Mouse (Mus musculus) CH12.LX (cell line): ENCODE measurements around the gene Gucy1a1. TPM values are rescaled to one million over a fixed set of nuclear protein-coding genes. Genes with fewer than 3 reads are reported as not detected.

Experiments used
- DNase-seq: peaks from one replicate; pipeline ENCODE4 v3.0.0-alpha.2; 2013; ENCODE audit errors: extremely low read depth
- H3K27ac ChIP-seq: 2 replicates; pipeline ENCODE4 v1.5.1; 2012; ENCODE audit warnings: low read depth, mild to moderate bottlenecking, control low read depth, moderate library complexity; ENCODE audit not compliant: insufficient read depth
- H3K27me3 ChIP-seq: replicated peaks from 2 replicates; pipeline ENCODE3; 2012; ENCODE audit warnings: inconsistent platforms
- H3K36me3 ChIP-seq, 2 experiments: replicated peaks in 1 of 2; 2 replicates each; pipeline versions ENCODE3 to v1.6.1; 2012; ENCODE audit warnings: inconsistent platforms in 1 of 2, low read length in 1 of 2, mild to moderate bottlenecking in 1 of 2, mixed read lengths in 1 of 2, moderate library complexity in 1 of 2; ENCODE audit not compliant: control insufficient read depth in 1 of 2, insufficient read depth in 1 of 2
- H3K4me1 ChIP-seq, 2 experiments: 2 replicates each; pipeline ENCODE4 v1.6.1; 2012; ENCODE audit warnings: inconsistent platforms in 1 of 2, moderate library complexity in 1 of 2; ENCODE audit not compliant: insufficient read depth in 2 of 2, control insufficient read depth in 1 of 2
- H3K4me2 ChIP-seq: 2 replicates; pipeline ENCODE4 v1.6.1; 2012; ENCODE audit warnings: low read depth, mild to moderate bottlenecking, control low read depth; ENCODE audit not compliant: poor library complexity, insufficient read depth, severe bottlenecking
- H3K4me3 ChIP-seq, 3 experiments: fragments of 150-350 bp in 1 of 3; sonication (generic) in 1 of 3; replicated peaks in 1 of 3; 2 replicates each; pipeline versions ENCODE3 to v1.5.1; 2011 to 2012; ENCODE audit warnings: low read depth in 2 of 3, low read length in 2 of 3, mild to moderate bottlenecking in 2 of 3, moderate library complexity in 2 of 3, control low read depth in 1 of 3, improper control_type of control experiment in 1 of 3, inconsistent platforms in 1 of 3, mixed read lengths in 1 of 3; ENCODE audit not compliant: poor library complexity in 1 of 3
- H3K79me2 ChIP-seq: replicated peaks from 2 replicates; pipeline ENCODE4 v1.6.1; 2012; ENCODE audit warnings: mild to moderate bottlenecking, moderate library complexity; ENCODE audit not compliant: control insufficient read depth, poor library complexity, insufficient read depth, severe bottlenecking; ENCODE audit errors: extremely low read depth
- H3K9ac ChIP-seq: 2 replicates; pipeline ENCODE4 v1.6.1; 2012; ENCODE audit warnings: low read depth, mild to moderate bottlenecking, control low read depth, moderate library complexity; ENCODE audit not compliant: insufficient read depth
- H3K9me3 ChIP-seq: replicated peaks from 2 replicates; pipeline ENCODE3; 2012; ENCODE audit warnings: low read length, inconsistent platforms, mixed read lengths
- BHLHE40 ChIP-seq: IDR thresholded peaks from 2 replicates; pipeline ENCODE4 v1.6.1; 2011; ENCODE audit warnings: mild to moderate bottlenecking, low read depth, low read length, improper control_type of control experiment
- CHD2 ChIP-seq: IDR thresholded peaks from 2 replicates; pipeline ENCODE4 v1.6.1; 2011; ENCODE audit warnings: low read length, improper control_type of control experiment
- CTCF ChIP-seq, 2 experiments: IDR thresholded peaks in 1 of 2; conservative IDR thresholded peaks in 1 of 2; 2 replicates each; pipeline ENCODE4 v1.5.1; 2011 to 2012; ENCODE audit warnings: low read depth in 2 of 2, low read length in 2 of 2, improper control_type of control experiment in 1 of 2, inconsistent platforms in 1 of 2, mild to moderate bottlenecking in 1 of 2, moderate library complexity in 1 of 2
- E2F4 ChIP-seq: IDR thresholded peaks from 2 replicates; pipeline ENCODE4 v1.6.1; 2011; ENCODE audit warnings: low read depth, low read length, improper control_type of control experiment; ENCODE audit not compliant: insufficient replicate concordance
- ETS1 ChIP-seq: conservative IDR thresholded peaks from 2 replicates; pipeline ENCODE4 v1.6.1; 2012; ENCODE audit warnings: low read depth, mild to moderate bottlenecking, inconsistent platforms, low read length, improper control_type of control experiment, moderate library complexity
- GABPA ChIP-seq: IDR thresholded peaks from 2 replicates; pipeline ENCODE4 v1.6.1; 2012; ENCODE audit warnings: low read depth, low read length, improper control_type of control experiment, inconsistent platforms; ENCODE audit not compliant: insufficient replicate concordance
- HCFC1 ChIP-seq: IDR thresholded peaks from 2 replicates; pipeline ENCODE4 v1.6.1; 2012; ENCODE audit warnings: low read depth, mild to moderate bottlenecking, inconsistent platforms, low read length, improper control_type of control experiment
- JUN ChIP-seq: IDR thresholded peaks from 2 replicates; pipeline ENCODE4 v1.6.1; 2011; ENCODE audit warnings: low read depth, mild to moderate bottlenecking, low read length, improper control_type of control experiment, moderate library complexity; ENCODE audit not compliant: insufficient read depth
- JUND ChIP-seq: conservative IDR thresholded peaks from 2 replicates; pipeline ENCODE4 v1.6.1; 2011; ENCODE audit warnings: low read depth, low read length, improper control_type of control experiment
- MAX ChIP-seq: IDR thresholded peaks from 2 replicates; pipeline ENCODE4 v1.6.1; 2011; ENCODE audit warnings: low read length, improper control_type of control experiment
- MEF2A ChIP-seq: IDR thresholded peaks from 2 replicates; pipeline ENCODE4 v1.6.1; 2014; ENCODE audit warnings: low read depth, mild to moderate bottlenecking, inconsistent platforms, low read length, improper control_type of control experiment, borderline replicate concordance
- MXI1 ChIP-seq: IDR thresholded peaks from 2 replicates; pipeline ENCODE4 v1.6.1; 2011; ENCODE audit warnings: mild to moderate bottlenecking, low read depth, low read length, improper control_type of control experiment
- NRF1 ChIP-seq: IDR thresholded peaks from 2 replicates; pipeline ENCODE4 v1.6.1; 2014; ENCODE audit warnings: low read depth, mild to moderate bottlenecking, inconsistent platforms, low read length, improper control_type of control experiment, moderate library complexity
- POLR2AphosphoS2 ChIP-seq: IDR thresholded peaks from 2 replicates; pipeline ENCODE4 v1.6.1; 2011; ENCODE audit warnings: low read depth, low read length, improper control_type of control experiment
- RAD21 ChIP-seq: IDR thresholded peaks from 2 replicates; pipeline ENCODE4 v1.6.1; 2011; ENCODE audit warnings: low read depth, mild to moderate bottlenecking, low read length, improper control_type of control experiment, moderate library complexity
- RCOR1 ChIP-seq: conservative IDR thresholded peaks from 2 replicates; pipeline ENCODE4 v1.6.1; 2012; ENCODE audit warnings: low read depth, mild to moderate bottlenecking, inconsistent platforms, low read length, improper control_type of control experiment
- SIN3A ChIP-seq: IDR thresholded peaks from 2 replicates; pipeline ENCODE4 v1.6.1; 2012; ENCODE audit warnings: low read length, improper control_type of control experiment, inconsistent platforms
- TBP ChIP-seq: conservative IDR thresholded peaks from 2 replicates; pipeline ENCODE4 v1.6.1; 2011; ENCODE audit warnings: low read depth, low read length, improper control_type of control experiment
- UBTF ChIP-seq: IDR thresholded peaks from 2 replicates; pipeline ENCODE4 v1.6.1; 2012; ENCODE audit warnings: low read depth, mild to moderate bottlenecking, inconsistent platforms, low read length, improper control_type of control experiment, moderate library complexity
- USF1 ChIP-seq: IDR thresholded peaks from 2 replicates; pipeline ENCODE4 v1.6.1; 2014; ENCODE audit warnings: low read depth, mild to moderate bottlenecking, inconsistent platforms, low read length, improper control_type of control experiment
- ZKSCAN1 ChIP-seq: IDR thresholded peaks from 2 replicates; pipeline ENCODE4 v1.6.1; 2012; ENCODE audit warnings: low read depth, inconsistent platforms, low read length, improper control_type of control experiment, borderline replicate concordance
- dilution Hi-C: fragments of 300-500 bp; cut with MboI; formaldehyde crosslinking; loops from 2 replicates; pipeline ENCODE4 v1.14.3; 2020; ENCODE audit warnings: low sequenced_read_pairs; ENCODE audit not compliant: extremely low pct_unique_long_range_greater_than_20kb, extremely low pct_ligation_motif_present
- in situ Hi-C: fragments of 300-500 bp; cut with MboI; formaldehyde crosslinking; loops from 3 replicates; pipeline ENCODE4 v1.14.3; 2019; ENCODE audit warnings: low sequenced_read_pairs, low pct_ligation_motif_present, low pct_unique_long_range_greater_than_20kb, mixed read lengths
- polyA plus RNA-seq: library from polyadenylated mRNA; unstranded; fragments of >175 nt; gene quantifications from 2 replicates; pipeline ENCODE4 v1.2.1, GENCODE M21; 2012; ENCODE audit warnings: low read depth; ENCODE audit not compliant: insufficient read length
- total RNA-seq, 2 experiments: library from RNA; depleted of rRNA; stranded (reverse); fragments of 300-350 nt in 1 of 2; fragments of >200 nt in 1 of 2; gene quantifications; 2 replicates each; pipeline ENCODE4 v1.2.3; 2012 to 2014

The Gucy1a1 gene
- total and polyA plus RNA-seq, 3 experiments = not detected

DNA sequence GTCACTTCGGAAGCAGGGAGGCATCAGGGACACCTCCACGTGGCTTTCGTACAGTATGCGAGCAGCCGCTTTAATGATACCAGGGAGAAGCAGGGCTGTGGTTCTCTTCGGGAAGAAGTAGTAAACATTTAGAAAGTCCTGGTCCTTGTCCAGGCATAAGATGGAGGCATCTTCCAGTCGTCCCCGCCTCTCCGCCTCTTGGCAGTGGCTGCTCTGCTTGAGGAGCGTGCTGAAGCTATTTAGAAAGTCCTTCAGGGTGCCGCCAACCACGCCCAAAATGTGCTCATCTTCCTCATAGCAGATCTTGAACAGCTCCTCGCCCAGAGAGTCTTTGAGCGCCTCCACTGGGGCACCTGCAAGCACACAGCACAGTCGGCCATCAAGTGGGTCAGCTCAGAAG, 36.6 kb downstream of the Gucy1a1 start:
- TF ChIP-seq JUN = no peak
- no peak for TF ChIP-seq UBTF
- TF ChIP-seq RCOR1 = no peak
- no peak for TF ChIP-seq ETS1
- no peak for TF ChIP-seq RAD21
- TF ChIP-seq MEF2A = no peak
- TF ChIP-seq CHD2 = no peak
- no peak for TF ChIP-seq JUND
- no peak for TF ChIP-seq BHLHE40
- no peak for TF ChIP-seq GABPA
- no peak for TF ChIP-seq MXI1
- TF ChIP-seq POLR2AphosphoS2 = no peak
- TF ChIP-seq MAX = no peak
- TF ChIP-seq NRF1 = no peak
- Histone ChIP-seq H3K9me3 (no peaks in the 10 kb centered on the region), H3K4me1 (no peaks in the 10 kb centered on the region; a peak in 1 of 4 replicates), H3K36me3 (no peaks in the 10 kb centered on the region), H3K27me3 (no peaks in the 10 kb centered on the region), H3K79me2 (no peaks in the 10 kb centered on the region), H3K4me3 (no peak overlapping the region), H3K4me2 (no peak overlapping the region), H3K9ac (no peak overlapping the region), H3K27ac (no peak overlapping the region)
- dilution Hi-C loops (no loop called here), in situ Hi-C loops (no loop called here)
- no peak for DNase-seq

DNA sequence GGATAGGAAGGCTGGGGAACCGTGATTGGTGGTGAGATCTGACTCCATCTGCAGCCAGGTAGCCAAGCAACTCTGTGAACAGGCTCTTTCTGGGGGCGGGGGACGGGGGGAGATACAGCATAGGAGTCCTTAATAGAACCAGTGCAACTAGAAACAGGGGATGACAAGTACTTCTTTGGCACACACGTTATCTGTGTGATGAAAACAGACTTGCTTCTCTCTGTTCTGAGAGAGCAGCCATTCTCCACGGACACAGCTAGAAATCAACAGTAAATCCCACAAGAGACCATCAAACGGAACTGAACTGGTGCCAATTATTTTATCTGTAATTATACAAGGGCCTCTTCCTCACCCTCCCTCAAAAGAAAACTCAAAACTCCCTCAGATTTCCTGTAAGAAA, 41.4 kb downstream of the Gucy1a1 start:
- TF ChIP-seq HCFC1 = no peak
- TF ChIP-seq JUND = no peak
- TF ChIP-seq E2F4 = no peak
- no peak for TF ChIP-seq ZKSCAN1
- TF ChIP-seq CTCF (conservative IDR thresholded peaks at IDR 0.05 in 1 of 2, IDR thresholded peaks at IDR 0.05 in 1 of 2; ENCODE audit: low read depth in 2 of 2, low read length in 2 of 2) = no peak
- TF ChIP-seq UBTF = no peak
- no peak for TF ChIP-seq USF1
- TF ChIP-seq GABPA = no peak
- TF ChIP-seq SIN3A = no peak
- no peak for TF ChIP-seq CHD2
- no peak for TF ChIP-seq TBP
- dilution Hi-C loops = no loop called here
- no peak for DNase-seq
- in situ Hi-C loops = no loop called here
- Histone ChIP-seq H3K36me3 (no peaks in the 10 kb centered on the region), H3K4me2 (no peak overlapping the region), H3K9me3 (no peaks in the 10 kb centered on the region), H3K4me1 (no peaks in the 10 kb centered on the region; a peak in 1 of 4 replicates), H3K9ac (no peak overlapping the region), H3K27ac (no peak overlapping the region), H3K27me3 (no peaks in the 10 kb centered on the region), H3K79me2 (no peaks in the 10 kb centered on the region), H3K4me3 (no peak overlapping the region)
